Mouse (Mus musculus) hindlimb bud, embryonic 11.5 days (tissue): ENCODE measurements around the gene Fam117b.

Source experiments
- DNase-seq: peaks from one replicate; pipeline ENCODE4 v3.0.0-alpha.2; 2012; ENCODE audit warnings: low read depth, low spot score; ENCODE audit errors: extremely low spot score

Gene Fam117b

DNA sequence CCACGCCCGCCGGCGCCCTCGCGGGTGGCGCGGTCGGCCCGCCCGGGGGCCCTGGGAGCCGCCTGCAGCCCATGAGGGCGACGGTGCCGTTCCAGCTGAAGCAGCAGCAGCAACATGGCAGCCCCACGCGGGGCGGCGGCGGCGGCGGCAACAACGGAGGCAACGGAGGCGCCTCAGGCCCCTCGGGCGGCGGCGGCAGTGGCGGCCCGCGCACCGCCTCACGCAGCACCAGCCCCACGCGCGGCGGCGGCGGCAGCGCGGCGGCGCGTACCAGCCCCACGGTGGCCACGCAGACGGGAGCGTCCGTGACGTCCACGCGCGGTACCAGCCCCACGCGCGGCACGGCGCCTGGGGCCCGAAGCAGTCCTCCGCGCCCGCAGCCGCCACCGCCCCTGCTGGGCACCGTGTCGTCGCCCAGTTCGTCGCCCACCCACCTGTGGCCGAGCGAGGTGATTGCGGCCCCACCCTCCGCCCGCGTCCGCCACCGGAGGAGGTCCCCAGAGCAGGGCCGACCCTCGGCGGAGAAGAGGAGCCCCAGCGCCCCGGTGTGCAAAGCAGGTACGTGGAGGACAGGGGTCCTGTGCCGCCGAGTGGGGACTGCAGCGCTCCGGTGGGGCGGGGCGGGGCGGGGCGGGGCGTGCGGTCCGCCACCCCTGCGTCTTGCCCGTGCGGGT, 526 bp downstream of the Fam117b start:
- no peak for DNase-seq

DNA sequence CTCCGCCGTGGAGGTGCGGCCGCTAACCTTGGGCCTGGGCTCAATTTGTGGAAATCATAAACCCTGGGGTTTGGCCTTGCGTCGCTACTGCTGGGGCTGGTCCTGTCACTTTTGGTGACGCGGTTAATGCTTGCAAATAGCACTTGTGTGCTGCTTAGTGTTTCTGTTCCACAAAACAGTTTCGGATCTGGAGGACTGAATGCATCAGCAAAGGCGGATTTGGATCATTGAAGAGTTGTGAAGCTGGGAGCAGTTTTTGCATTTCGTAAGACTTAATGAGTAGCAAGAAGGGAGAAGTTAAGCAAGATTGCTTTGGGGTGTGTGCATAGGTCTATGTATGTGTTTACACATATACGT, 1.0 kb downstream of the Fam117b start:
- no peak for DNase-seq

- no peak for DNase-seq
Observed at GRCm38 (mm10) chr1:59914799-59915198, 2.0 kb downstream of the Fam117b start.

DNA sequence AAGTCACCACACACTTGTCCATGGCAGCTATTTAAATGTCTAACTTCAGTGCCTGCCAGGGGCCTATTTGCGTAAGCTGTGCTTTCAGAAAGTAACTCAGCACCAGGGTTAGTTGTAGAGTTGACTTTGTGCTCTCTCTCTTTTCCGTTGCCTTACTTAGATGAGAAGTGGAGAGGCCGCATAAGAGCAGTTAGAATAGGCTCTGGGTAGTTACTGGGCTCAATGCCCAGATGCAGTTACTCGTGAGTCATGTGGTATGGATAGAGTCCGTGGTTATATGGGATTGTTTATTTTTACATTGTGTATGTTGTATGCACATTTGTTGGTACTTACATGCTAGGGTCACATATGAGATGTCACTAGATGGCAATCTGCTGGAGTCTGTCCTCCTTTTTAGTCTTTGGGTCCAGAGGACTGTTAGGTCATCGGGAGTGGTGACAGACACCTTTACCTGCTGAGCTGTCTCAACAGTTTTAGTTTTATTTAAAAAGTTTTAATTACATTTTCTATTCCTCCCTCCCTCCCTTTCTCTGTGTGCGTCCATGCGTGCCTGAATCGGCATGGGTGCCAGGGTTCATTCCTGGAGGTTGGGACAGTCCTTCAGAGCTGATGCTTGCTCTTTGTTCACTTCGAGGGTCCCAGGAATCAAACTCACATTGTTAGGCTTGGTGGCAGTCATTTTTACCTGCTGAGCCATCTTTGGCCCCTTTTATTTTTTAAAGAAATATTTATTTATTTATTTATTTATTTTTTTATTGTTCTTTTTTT, 3.2 kb downstream of the Fam117b start:
- DNase-seq: no peak

DNA sequence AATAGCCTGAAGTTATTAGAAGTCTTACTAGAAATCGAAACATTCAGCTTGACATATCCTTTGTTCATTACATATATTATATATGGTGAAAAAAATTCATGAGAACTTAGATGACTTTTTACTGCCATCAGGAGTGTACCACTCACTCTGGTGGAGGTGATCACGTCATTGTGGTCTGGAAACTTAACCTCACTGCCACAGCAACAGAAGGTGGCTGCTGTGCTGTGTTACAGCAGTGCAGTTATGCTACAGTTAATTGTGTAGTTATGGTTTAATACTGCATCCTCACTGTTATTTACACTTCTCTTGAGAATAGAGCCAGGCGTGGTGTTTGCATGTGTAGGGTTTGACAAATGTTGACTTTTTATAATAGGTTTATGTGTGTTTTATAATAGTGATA, 4.6 kb downstream of the Fam117b start:
- DNase-seq: no peak

- no peak for DNase-seq
Observed at GRCm38 (mm10) chr1:59918075-59918474, 5.3 kb downstream of the Fam117b start.

GRCm38 (mm10) chr1:59923201-59923600, 10.4 kb downstream of the Fam117b start:
- DNase-seq: no peak

DNA sequence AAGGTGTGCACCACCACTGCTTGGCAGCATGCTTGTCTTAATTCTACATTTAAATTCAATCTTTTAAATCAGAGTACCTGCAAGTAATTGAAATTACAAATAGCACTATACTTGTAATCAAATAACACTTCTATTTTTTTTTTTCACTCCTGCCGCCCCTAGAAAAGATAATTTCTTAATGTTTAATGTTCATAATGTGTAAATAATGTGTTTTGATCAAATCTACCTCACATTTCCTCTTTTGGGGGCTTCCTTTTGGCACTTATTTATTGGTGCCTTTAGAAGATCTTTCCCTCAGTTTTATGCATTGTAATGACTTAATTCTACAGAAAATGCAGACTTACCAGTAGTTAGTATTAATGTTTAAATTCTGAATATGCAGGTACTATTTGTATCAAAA, 10.9 kb downstream of the Fam117b start:
- no peak for DNase-seq

GRCm38 (mm10) chr1:59924411-59924810, 11.6 kb downstream of the Fam117b start:
- no peak for DNase-seq

DNA sequence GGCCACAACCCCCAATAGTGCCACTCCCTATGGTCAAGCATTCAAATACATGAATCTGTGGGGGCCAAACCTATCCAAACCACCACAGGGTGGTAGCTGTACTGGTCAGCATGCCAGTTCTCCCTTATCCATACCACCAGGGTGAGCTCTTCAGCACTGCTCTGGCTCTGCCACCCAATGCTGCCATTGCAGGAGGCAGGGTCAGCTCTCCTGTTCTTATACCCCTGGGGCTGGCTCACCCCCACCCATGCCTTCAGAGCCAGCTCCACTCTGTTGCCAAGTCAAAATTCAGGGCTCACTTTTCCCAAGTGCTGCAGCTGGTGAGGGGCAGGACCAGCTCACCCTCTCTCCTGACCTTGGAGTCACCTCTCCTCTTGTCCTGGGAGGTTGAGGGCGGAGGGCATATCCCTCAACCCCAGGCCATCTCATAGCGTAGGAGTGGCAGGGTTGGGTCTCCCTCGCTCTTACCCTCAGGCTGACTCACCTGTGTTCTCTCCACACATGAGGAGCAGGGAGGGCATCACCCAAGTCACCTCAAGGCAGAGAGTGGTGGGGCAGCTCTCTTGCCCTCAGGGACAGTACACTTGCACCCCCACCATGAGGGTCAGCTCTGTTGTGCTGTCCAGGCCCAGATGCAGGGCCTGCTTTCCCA, 13.3 kb downstream of the Fam117b start:
- DNase-seq: no peak

- DNase-seq: no peak
Observed at GRCm38 (mm10) chr1:59927131-59927680, 14.4 kb downstream of the Fam117b start.

DNA sequence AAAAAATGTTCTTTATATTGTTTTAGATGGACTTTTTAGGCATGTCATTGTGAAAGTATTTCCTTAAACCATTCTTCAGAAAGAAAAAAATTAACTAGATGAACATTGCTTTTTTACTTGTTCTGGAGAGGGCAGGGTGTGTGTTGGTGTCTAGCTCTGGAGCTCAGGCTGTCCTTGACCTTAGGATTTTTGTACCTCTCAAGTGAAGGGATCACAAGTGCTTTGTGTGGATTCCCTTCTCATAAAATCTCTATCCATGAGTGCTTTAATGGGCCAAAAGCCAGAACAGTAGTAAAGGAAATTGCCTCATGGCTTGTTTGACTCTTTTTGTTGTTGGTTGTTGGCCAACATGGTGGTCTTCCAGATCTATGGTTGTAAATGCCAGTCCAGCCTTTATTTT, 18.1 kb downstream of the Fam117b start:
- no peak for DNase-seq

- no peak for DNase-seq
Observed at GRCm38 (mm10) chr1:59932991-59933390, 20.2 kb downstream of the Fam117b start.

GRCm38 (mm10) chr1:59941063-59941462, 28.3 kb downstream of the Fam117b start:
- no peak for DNase-seq

DNA sequence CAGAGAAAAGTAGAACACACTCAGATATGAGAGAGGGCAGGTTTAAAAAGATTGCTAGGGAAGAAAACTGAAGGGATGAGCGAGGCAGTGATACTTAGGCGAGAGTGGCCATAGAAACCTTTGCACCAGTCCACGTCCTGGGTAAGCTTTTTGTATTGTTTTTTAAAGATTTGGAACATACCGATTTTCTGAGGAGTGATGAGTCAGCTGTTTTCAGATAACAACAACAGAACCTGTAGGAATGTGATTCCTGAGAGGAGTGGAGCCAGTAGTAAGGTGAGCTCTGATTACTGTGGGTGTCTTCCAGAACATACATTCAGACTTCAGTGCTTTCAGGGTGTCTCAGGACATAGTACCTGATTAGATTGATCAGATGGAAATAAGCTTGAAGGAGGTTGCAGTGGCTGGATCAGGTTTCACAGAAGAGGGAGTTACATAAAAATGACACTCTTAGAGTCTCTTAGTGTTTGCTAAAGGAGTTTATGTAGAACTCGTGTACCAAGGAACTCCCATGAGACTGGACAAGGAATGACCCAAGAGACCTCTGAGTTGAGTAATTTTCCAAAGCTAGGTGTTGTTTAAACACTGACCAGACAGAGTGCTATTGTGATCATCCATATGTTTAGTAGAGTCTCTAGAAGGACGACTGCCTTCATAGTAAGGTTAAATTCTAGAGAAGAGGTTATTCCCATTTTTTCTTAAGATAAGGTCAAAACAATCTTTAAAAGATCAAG, 29.4 kb downstream of the Fam117b start:
- DNase-seq: no peak

DNA sequence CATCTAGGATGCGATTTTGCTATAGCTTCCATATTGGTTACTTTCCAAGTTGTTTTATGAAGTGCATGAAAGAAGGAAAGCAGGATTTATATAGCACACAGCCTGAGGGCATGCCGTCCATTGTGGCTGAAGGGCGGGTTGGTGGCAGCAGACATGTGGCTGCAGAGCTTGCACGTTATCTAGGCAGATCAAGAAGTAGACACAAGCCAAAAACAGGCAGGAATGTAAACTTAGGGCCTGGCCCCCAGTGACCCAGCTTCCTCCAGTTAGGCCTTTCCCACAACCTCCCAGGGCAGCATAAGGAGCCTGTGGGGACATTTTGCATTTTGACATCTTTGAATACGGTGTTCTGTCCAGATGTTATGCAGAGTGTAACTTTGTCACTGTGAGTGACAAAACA, 31.0 kb downstream of the Fam117b start:
- DNase-seq: no peak

GRCm38 (mm10) chr1:59945969-59946368, 33.2 kb downstream of the Fam117b start:
- DNase-seq: no peak

- DNase-seq: no peak
Observed at GRCm38 (mm10) chr1:59947509-59947908, 34.7 kb downstream of the Fam117b start.

DNA sequence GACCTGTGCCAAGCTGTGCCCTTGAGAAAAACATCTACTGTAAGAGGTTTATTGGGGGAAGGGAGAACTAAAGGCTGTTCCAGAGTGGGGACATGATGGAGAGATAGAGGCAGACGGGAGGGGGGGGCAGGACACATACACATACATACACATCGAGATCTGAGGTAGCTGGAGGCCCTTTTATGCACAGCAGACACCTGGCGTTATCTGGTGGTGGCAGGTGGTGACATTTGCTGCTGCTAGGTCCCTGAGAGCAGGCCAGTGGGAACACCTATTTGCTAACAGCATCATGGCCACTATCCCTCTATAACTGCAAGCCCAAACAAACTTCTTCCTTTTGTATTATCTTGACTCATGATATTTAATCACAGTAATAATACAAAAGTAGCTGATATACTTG, 44.4 kb downstream of the Fam117b start:
- DNase-seq: no peak

GRCm38 (mm10) chr1:59959941-59960340, 47.1 kb downstream of the Fam117b start:
- no peak for DNase-seq

DNA sequence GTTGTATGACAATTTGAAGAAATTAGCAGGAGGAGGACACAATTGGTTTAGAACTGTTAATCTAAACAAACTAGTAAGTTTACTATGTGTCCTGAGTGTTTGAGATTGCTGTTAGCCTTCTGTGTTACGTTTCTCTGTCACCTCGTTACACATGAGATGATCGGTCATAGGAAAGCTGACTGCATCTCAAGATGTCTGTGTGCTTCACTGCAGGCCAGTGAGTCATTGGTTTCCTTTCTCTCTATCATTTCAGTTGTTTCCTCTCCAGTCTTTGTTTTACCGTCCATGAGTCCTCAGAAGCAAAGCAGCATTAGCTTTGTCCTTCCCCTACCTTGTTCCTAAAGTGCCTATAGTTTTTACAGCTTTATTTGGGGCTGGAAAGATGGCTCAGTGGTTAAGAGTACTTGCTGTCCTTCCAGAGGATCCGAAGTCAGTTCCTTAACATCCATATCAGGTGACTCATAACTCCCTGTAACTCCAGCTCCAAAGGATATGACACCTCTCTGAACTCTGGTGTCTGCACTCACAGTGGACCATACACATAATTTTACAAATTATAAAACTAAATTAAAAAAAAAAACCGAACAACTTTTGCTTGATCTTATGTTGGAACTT, 53.5 kb downstream of the Fam117b start:
- DNase-seq: no peak
